Mouse (Mus musculus) left cerebral cortex, postnatal 36 days (tissue): ENCODE results near the gene Map7d1. TPM values are rescaled to one million over a fixed set of nuclear protein-coding genes. Genes with fewer than 3 reads are reported as not detected.

Experiments used
- DNase-seq, 2 experiments: peaks; one replicate each; pipeline ENCODE4 v3.0.0; 2021 to 2022; ENCODE audit warnings: low spot score in 2 of 2, mixed read lengths in 1 of 2
- intact Hi-C: fragments of 180-260 bp; cut with DNase I; formaldehyde crosslinking; loops from one replicate; pipeline ENCODE4 v1.15.1; 2025
- total RNA-seq, 2 experiments: library from RNA; stranded (reverse); gene quantifications; 2 replicates each; pipeline ENCODE4 v1.2.3; 2021

Gene Map7d1
- total RNA-seq, 2 experiments from 2014 or later = 288 TPM

DNA sequence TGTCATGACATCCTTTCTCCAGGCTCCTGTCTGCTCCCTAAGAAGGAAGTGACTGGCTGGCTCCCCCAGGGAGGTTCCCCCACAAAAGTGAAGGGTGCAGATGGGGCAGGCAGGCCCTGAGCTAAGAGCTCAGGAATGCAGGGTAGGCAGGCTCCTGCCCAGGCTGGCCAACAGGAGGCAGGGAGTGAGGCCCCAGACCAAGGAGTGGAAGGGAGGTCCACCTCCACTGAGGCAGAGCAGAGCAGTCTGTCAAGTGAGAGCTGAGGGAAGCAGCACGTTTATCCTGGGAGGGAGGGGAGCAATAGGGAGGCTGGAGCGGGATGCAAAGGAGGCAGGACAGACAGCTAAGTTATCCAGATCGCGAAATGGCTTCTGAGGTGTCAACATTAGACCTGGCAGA is 5.5 kb downstream of the Map7d1 start:
- intact Hi-C loops = no loop called here
- DNase-seq = peak in 1 of 2 experiments; percentile 7

- intact Hi-C loops = no loop called here
- DNase-seq = peak in 1 of 2 experiments; percentile 8
Measured at GRCm38 (mm10) chr4:126248261-126248868, 7.8 kb downstream of the Map7d1 start.

DNA sequence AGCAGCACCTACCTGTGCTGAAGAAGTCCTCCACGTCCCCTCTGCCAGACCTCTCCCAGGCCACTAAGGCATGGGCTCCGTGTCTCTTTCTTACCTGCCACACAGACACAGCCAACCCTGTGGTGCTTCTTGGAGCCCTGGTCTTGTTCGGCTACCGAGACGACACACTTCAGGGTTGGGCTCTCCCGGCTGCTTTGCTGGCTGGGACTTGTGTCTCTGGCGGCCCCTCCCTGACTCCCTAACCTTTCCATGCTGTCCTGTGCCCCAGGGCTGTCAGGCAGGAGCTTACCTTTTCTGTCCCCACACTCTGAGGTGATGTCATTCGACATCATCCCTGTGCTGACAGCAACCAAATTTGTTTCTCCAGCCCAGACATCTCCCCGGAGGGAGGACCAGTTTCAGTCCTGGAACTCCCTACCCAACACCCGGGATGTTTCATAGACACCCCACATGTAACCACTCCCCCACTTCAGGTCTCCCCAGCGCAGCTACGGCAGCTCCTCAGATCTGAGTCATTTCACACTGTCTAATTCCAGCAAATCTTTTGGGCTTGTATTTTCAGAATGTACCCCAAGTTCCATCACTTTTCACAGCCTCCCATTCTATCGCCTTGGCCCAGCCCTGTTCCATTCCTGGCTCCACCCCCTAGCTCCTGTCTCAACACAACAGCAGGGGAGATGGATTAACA is 9.8 kb downstream of the Map7d1 start:
- DNase-seq = peak; percentile 56 to 73
- intact Hi-C loops = no loop called here

- intact Hi-C loops = loop anchor here (2.0 kb wide), 1 partner anchor 14 kb away; the partner anchor contains the start of gene Map7d1
- peak in 1 of 2 experiments; percentile 4 for DNase-seq
Measured at GRCm38 (mm10) chr4:126242510-126242909, 13.6 kb downstream of the Map7d1 start.

DNA sequence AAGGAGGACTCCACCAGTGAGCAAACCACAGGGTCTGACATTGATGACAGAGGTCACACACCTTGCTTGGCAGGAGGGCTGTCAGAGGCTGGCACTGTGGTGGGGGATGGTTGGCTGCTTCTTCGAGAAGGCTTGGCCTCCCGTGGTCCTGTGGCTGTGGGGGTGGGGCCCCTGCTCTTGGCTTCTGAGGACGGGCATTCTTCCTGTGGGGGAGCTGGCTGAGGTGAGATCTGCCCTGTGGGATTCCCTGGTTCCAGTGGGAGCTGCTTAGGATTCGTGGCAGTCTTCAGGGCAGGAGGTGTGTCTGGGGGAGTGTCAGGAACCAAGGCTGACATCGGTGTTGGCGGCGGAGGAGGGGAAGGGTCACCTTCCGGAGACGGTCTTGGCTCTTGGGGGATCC is 14.2 kb downstream of the Map7d1 start:
- intact Hi-C loops = loop anchor here (2.0 kb wide), 1 partner anchor 15 kb away; the partner anchor contains the start of gene Map7d1
- peak in 1 of 2 experiments; percentile 3 for DNase-seq

DNA sequence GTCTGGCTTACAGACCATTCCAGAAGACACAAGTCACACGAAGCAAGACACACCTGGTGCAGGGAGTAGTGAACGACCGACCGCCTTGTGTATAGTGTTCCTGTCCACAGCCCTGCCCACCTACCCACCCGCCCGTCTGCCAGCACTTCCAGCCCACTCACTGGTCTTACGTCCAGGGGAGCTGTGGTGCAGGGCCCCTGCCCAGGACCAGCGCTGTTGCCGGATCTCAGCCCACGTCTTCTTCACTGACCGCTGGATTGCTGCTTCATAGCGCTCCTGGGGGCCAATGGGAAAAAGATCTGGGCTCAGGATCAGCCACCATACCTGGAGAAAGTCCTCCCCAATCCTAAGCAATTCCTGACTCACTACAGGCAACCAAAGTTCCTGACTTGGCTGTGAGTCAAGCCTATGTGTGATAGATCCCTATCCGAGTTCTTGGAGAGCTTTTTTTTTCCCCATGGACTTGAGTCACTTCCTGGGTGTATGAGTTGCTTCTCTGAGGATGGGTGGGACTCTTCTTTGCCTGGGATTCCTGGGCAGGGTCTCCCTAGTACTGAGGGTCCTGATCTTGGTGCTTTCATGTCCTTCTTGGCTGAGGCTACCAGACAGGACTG is 16.2 kb downstream of the Map7d1 start:
- peak; percentile 18 to 20 for DNase-seq
- intact Hi-C loops = no loop called here

GRCm38 (mm10) chr4:126237721-126238242 is 18.4 kb downstream of the Map7d1 start:
- DNase-seq = peak; percentile 50 to 54
- intact Hi-C loops = loop anchor here (2.0 kb wide), 1 partner anchor 17 kb away; no protein-coding TSS in a partner anchor

DNA sequence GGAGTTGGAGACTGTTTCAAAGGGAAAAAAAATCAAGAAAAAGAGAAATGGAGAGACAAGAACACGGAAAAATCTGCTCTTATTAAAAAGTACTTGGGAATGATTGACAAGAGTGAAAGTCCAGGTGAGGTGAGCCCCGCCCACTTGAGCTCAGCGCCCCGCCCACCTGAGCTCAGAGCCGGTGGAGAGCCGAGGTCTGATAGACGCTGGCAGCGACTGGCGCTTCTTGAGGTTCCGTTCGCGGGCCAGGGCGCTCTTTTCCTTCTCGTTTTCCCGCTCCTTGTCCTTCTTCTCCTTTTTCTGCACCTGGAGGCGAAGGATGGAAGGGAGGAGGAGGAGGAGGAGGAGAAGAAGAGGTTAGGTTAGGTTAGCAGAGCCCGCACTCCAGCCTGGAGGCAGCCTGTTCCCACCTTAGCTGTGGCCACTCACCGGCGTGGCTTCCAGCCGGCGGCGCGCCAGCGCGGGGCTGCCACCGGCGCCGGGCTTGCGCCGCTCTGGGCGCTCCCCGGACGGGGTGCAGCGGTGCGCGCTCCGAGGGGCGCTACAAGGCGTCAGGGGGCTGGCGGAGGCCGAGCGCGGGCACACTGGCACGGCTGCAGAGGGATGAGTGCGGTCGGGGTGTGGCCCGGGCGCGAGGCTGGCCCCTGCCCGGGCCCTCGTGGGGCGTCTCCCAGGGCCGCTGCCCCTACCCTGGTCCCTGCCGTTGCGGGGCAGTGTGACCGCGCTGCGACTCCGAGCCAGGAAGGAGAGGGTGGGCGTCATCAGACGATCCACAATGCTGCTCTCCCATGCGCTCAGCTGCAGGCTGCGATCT is 19.5 kb downstream of the Map7d1 start:
- intact Hi-C loops = loop anchor here (2.0 kb wide), 1 partner anchor 18 kb away; no protein-coding TSS in a partner anchor
- DNase-seq = peak; percentile 24 to 32

- intact Hi-C loops = no loop called here
- peak in 1 of 2 experiments; percentile 3 for DNase-seq
Measured at GRCm38 (mm10) chr4:126235191-126235590, 21.0 kb downstream of the Map7d1 start.

- intact Hi-C loops = no loop called here
- peak in 1 of 2 experiments; percentile 8 for DNase-seq
Measured at GRCm38 (mm10) chr4:126234496-126235175, 21.5 kb downstream of the Map7d1 start.

DNA sequence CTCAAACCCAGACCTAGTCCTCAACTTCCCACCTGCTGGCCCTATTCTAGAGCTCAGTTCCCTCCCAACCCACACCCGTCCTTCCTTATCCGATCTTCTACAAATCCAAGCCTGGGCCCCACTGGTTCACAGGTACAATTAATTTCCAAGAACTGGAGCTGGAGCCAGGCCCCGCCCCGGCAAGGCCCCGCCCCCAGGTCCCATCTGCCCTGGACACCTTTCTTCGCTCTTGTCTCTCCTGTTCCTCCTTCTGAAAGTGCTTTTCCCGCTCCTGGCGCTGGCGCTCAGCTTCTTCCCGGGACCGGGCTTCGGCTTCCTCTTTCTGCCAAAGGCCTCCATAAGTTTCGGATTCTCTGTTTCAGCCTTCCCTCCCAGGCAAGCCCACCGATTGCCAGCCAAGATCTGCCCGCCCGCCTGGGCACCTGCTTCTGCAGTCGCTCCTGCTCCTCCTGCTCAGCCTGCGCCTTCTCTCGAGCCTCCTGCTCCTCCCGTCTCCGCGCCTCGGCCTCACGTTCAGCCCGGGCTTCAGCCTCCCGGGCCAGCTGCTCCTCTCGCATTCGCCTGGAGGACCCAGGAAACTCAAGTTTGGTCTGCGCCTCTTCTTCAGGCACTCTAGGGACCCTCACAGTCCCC is 22.4 kb downstream of the Map7d1 start:
- peak; percentile 4 to 18 for DNase-seq
- intact Hi-C loops = no loop called here

DNA sequence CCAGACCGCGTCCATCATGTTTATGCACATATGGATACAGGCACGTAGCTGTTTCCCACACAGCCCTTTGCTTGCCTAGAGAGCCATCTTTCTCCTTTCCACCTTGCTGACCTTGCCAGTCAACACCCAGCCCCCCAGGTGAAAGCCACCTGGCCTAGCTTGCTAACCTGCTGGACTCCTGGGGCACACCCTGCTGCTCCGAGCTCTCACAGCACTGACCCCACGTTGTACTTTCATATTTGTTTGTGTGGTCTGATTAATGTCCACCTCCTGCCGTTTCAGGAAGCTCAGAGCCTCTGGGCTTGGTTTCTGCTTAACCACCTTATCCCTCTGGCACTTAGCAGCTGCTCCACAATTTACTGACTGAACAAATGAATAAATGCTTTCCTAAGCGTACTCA is 26.2 kb downstream of the Map7d1 start:
- intact Hi-C loops = loop anchor here (5.0 kb wide), 1 partner anchor 77 kb away; no protein-coding TSS in a partner anchor
- DNase-seq = peak in 1 of 2 experiments; percentile 6

- intact Hi-C loops = loop anchor here (5.0 kb wide), 1 partner anchor 79 kb away; no protein-coding TSS in a partner anchor
- peak; percentile 10 for DNase-seq
Measured at GRCm38 (mm10) chr4:126228144-126228543, 28.0 kb downstream of the Map7d1 start.

- intact Hi-C loops = loop anchor here (1.0 to 5.0 kb wide), 2 partner anchors 35 to 80 kb away; partner anchors contain the start of gene Trappc3
- peak; percentile 76 to 83 for DNase-seq
Measured at GRCm38 (mm10) chr4:126227077-126227761, 28.9 kb downstream of the Map7d1 start.

- no peak for DNase-seq
- intact Hi-C loops = loop anchor here (1.0 to 5.0 kb wide), 2 partner anchors 36 to 81 kb away; partner anchors contain the start of gene Trappc3
Measured at GRCm38 (mm10) chr4:126226640-126227039, 29.5 kb downstream of the Map7d1 start.

DNA sequence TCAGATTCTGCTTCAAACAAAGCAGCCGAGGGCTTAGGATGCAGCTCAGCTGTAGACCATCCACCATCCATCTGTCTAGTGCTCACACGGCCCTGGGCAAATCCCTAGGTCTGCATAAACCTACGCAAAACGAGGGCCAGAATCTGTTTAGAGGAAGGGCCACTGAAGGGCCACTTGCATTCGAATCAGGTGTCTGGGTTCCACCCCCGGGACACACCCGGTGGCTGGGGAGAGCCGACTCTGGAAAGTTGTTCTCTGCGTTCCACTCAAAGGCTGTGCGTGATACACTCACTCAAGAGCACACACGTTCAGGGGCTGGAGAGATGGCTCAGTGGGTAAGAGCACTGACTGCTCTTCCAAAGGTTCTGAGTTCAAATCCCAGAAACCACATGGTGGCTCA is 33.5 kb downstream of the Map7d1 start:
- DNase-seq = no peak
- intact Hi-C loops = loop anchor here (5.0 kb wide), 1 partner anchor 40 kb away; no protein-coding TSS in a partner anchor

GRCm38 (mm10) chr4:126220045-126220444 is 36.1 kb downstream of the Map7d1 start:
- no peak for DNase-seq
- intact Hi-C loops = loop anchor here (5.0 kb wide), 1 partner anchor 38 kb away; no protein-coding TSS in a partner anchor
